Mouse (Mus musculus) bone marrow, adult 2 months (tissue): Measurements from ENCODE around the gene Ckap4.

ENCODE experiments used
- CTCF ChIP-seq: fragments of 200-500 bp; IDR thresholded peaks from 2 replicates; pipeline ENCODE4 v1.5.1; 2011; ENCODE audit warnings: low read length, control low read depth; ENCODE audit not compliant: control insufficient read depth, insufficient read depth
- POLR2A ChIP-seq: fragments of 200-500 bp; IDR thresholded peaks from 2 replicates; pipeline ENCODE4 v1.6.1; 2011; ENCODE audit warnings: low read depth, mild to moderate bottlenecking, control low read depth, low read length, borderline replicate concordance; ENCODE audit not compliant: control insufficient read depth

- no peak for TF ChIP-seq CTCF
- TF ChIP-seq POLR2A: no peak
Measured at GRCm38 (mm10) chr10:84530388-84530787, 3.5 kb downstream of the Ckap4 start.
